Comparison of ENCODE assay signal across 13 mouse cellular contexts in genomic region chr9:43098922-43099321, GRCm38 (mm10). TPM values are rescaled to one million over a fixed set of nuclear protein-coding genes. Genes with fewer than 3 reads are reported as not detected.
A peak's percentile ranks its signal among the peaks of the same experiment; 100 is the strongest.
DNase-seq lines count a peak whose midpoint lies in the region; ATAC-seq lines count a peak whose summit lies in the region.
"Had no signal": no experiment of that assay in that cellular context is flagged by ENCODE, and none has a peak within 500 bp of the region (broad histone marks: within the 10 kb centered on the region; RNA-seq: fewer than 3 reads in every experiment).

No protein-coding gene starts in this region.

- no peak overlapping the region for H3K27ac ChIP-seq in heart, embryonic 12.5 days (ENCODE audit: poor library complexity, severe bottlenecking)
- no peak overlapping the region for H3K27ac ChIP-seq in midbrain, embryonic 14.5 days (replicated peaks; ENCODE audit: low read depth, low read length)
- H3K27ac ChIP-seq in midbrain, embryonic 15.5 days, result no peak overlapping the region
- H3K27ac ChIP-seq in liver, embryonic 16.5 days (ENCODE audit: low read length), result no peak overlapping the region
- H3K27ac ChIP-seq: embryonic facial prominence, embryonic 13.5 days had no signal

- H3K9me3 ChIP-seq in heart, embryonic 12.5 days (replicated peaks), result no peaks in the 10 kb centered on the region
- no peaks in the 10 kb centered on the region for H3K9me3 ChIP-seq in midbrain, embryonic 14.5 days (ENCODE audit: control insufficient read depth, low read length)
- no peaks in the 10 kb centered on the region for H3K9me3 ChIP-seq in midbrain, embryonic 15.5 days
- H3K9me3 ChIP-seq in liver, embryonic 16.5 days (replicated peaks; ENCODE audit: control insufficient read depth, low read length), result no peaks in the 10 kb centered on the region
- H3K9me3 ChIP-seq: embryonic facial prominence, embryonic 13.5 days had no signal

- H3K36me3 ChIP-seq in heart, embryonic 12.5 days, result no peaks in the 10 kb centered on the region
- H3K36me3 ChIP-seq in midbrain, embryonic 14.5 days (ENCODE audit: control insufficient read depth, insufficient read depth, low read length), result no peaks in the 10 kb centered on the region
- no peaks in the 10 kb centered on the region for H3K36me3 ChIP-seq in midbrain, embryonic 15.5 days (replicated peaks)
- H3K36me3 ChIP-seq in liver, embryonic 16.5 days (ENCODE audit: control insufficient read depth, insufficient read depth), result no peaks in the 10 kb centered on the region; the same call in 1 of the 2 replicates

- DNase-seq in heart, postnatal 25 days (ENCODE audit: low spot score), result no peak
- peak; percentile 18 for DNase-seq in midbrain, embryonic 14.5 days
- DNase-seq in embryo, embryonic 10.5 days (ENCODE audit: low spot score), result peak; percentile 17
- no peak for DNase-seq in ovary, postnatal 14 days (ENCODE audit: low spot score)
- DNase-seq: cerebellum, adult 9-10 months; forebrain, postnatal 0 days; retina, postnatal 1 day; spleen, adult 18-20 months had no signal

- 0 out of 2 replicates have a peak overlapping the region, but pooled peaks have one; percentile 3 for H3K4me2 ChIP-seq in heart, embryonic 12.5 days
- H3K4me2 ChIP-seq in midbrain, embryonic 14.5 days (ENCODE audit: low read length), result no peak overlapping the region
- H3K4me2 ChIP-seq in midbrain, embryonic 15.5 days, result no peak overlapping the region
- peak overlapping the region; percentile 32; the same call in 1 of the 2 replicates for H3K4me2 ChIP-seq in liver, embryonic 16.5 days (ENCODE audit: low read depth, low read length)
- H3K4me2 ChIP-seq: embryonic facial prominence, embryonic 13.5 days had no signal

- no peak overlapping the region for H3K9ac ChIP-seq in heart, embryonic 12.5 days
- H3K9ac ChIP-seq in midbrain, embryonic 14.5 days (replicated peaks; ENCODE audit: low read length), result no peak overlapping the region
- H3K9ac ChIP-seq in midbrain, embryonic 15.5 days, result no peak overlapping the region
- no peak overlapping the region for H3K9ac ChIP-seq in liver, embryonic 16.5 days (ENCODE audit: low read depth, low read length)
- H3K9ac ChIP-seq: embryonic facial prominence, embryonic 13.5 days; forebrain, postnatal 0 days had no signal

- H3K4me1 ChIP-seq in heart, embryonic 12.5 days (replicated peaks), result peaks cover 46% of the 10 kb centered on the region
- H3K4me1 ChIP-seq in midbrain, embryonic 14.5 days (ENCODE audit: control insufficient read depth, insufficient read depth, low read length), result peaks cover 14% of the 10 kb centered on the region
- H3K4me1 ChIP-seq in midbrain, embryonic 15.5 days, result peaks cover 27% of the 10 kb centered on the region
- peaks cover 44% of the 10 kb centered on the region for H3K4me1 ChIP-seq in liver, embryonic 16.5 days (ENCODE audit: control insufficient read depth, low read depth, low read length)

- WGBS in heart, embryonic 12.5 days, result 39% methylated on average over 4 of the region's 4 CpGs
- 60% methylated on average over 4 of the region's 4 CpGs for WGBS in midbrain, embryonic 14.5 days
- 63% methylated on average over 4 of the region's 4 CpGs for WGBS in midbrain, embryonic 15.5 days
- WGBS in liver, embryonic 16.5 days (ENCODE audit: insufficient replicate concordance), result 17% methylated on average over 4 of the region's 4 CpGs

- no peak for ATAC-seq in heart, embryonic 12.5 days (ENCODE audit: insufficient number of reproducible peaks, low FRiP score)
- ATAC-seq in midbrain, embryonic 14.5 days (ENCODE audit: low FRiP score, low TSS enrichment), result no peak
- ATAC-seq in midbrain, embryonic 15.5 days (replicated peaks), result no peak
- ATAC-seq in liver, embryonic 16.5 days (ENCODE audit: low read depth), result no peak
- ATAC-seq: forebrain, postnatal 0 days had no signal

- intact Hi-C loops in heart, postnatal 25 days (cut with DNase I), result no loop called here

- H3K27me3 ChIP-seq in heart, embryonic 12.5 days (replicated peaks), result no peaks in the 10 kb centered on the region
- H3K27me3 ChIP-seq in midbrain, embryonic 14.5 days (ENCODE audit: control insufficient read depth, insufficient read depth, low read length), result no peaks in the 10 kb centered on the region
- H3K27me3 ChIP-seq in midbrain, embryonic 15.5 days (replicated peaks), result no peaks in the 10 kb centered on the region
- H3K27me3 ChIP-seq in liver, embryonic 16.5 days (ENCODE audit: control insufficient read depth, insufficient read depth, low read depth, low read length), result no peaks in the 10 kb centered on the region
- H3K27me3 ChIP-seq: embryonic facial prominence, embryonic 13.5 days had no signal

- no peak overlapping the region for H3K4me3 ChIP-seq in heart, embryonic 12.5 days
- H3K4me3 ChIP-seq in midbrain, embryonic 14.5 days (replicated peaks; ENCODE audit: low read depth, low read length), result no peak overlapping the region
- H3K4me3 ChIP-seq in midbrain, embryonic 15.5 days, result no peak overlapping the region
- H3K4me3 ChIP-seq in liver, embryonic 16.5 days (ENCODE audit: low read depth, low read length), result no peak overlapping the region
- H3K4me3 ChIP-seq: embryonic facial prominence, embryonic 13.5 days had no signal

RNA-seq across cellular contexts. Expression of gene Arhgef12, which starts 8.1 kb away (rescaled TPM):
- 13.3 and 13.9 TPM in 2 replicates for polyA plus RNA-seq in heart, embryonic 12.5 days (2016; fragmentation: Nextera tagmentation; extraction: Ambion mirVana)
- total RNA-seq in heart, postnatal 25 days (2021), result 100 to 1,000 TPM; 140 to 166 TPM
- polyA plus RNA-seq in midbrain, embryonic 14.5 days (2014; fragmentation: Nextera tagmentation; extraction: Ambion mirVana), result 34.8 and 38.6 TPM in 2 replicates
- polyA plus RNA-seq in midbrain, embryonic 15.5 days (2015; fragmentation: Nextera tagmentation; extraction: Ambion mirVana), result 24.8 and 29.1 TPM in 2 replicates
- 7.1 and 7.8 TPM in 2 replicates for polyA plus RNA-seq in liver, embryonic 16.5 days (2015; fragmentation: Nextera tagmentation; extraction: Ambion mirVana)

RNA-seq across cellular contexts. Expression of gene Tmem136, which starts 17.4 kb away (rescaled TPM):
- polyA plus RNA-seq in heart, embryonic 12.5 days (2016; fragmentation: Nextera tagmentation; extraction: Ambion mirVana), result 15.2 and 18.6 TPM in 2 replicates
- 1 to 10 TPM; 6.1 to 6.7 TPM for total RNA-seq in heart, postnatal 25 days (2021)
- 9.8 and 11.6 TPM in 2 replicates for polyA plus RNA-seq in midbrain, embryonic 14.5 days (2014; fragmentation: Nextera tagmentation; extraction: Ambion mirVana)
- 10.5 and 13.0 TPM in 2 replicates for polyA plus RNA-seq in midbrain, embryonic 15.5 days (2015; fragmentation: Nextera tagmentation; extraction: Ambion mirVana)
- polyA plus RNA-seq in liver, embryonic 16.5 days (2015; fragmentation: Nextera tagmentation; extraction: Ambion mirVana), result 0.49 and 0.78 TPM in 2 replicates
- total RNA-seq: monocyte, adult 5-6 weeks had no signal

Comparison
In these comparisons a context has a peak if more than half of its experiments do, and no peak if none do; other contexts are left out.
1. H3K4me2 ChIP-seq: peak in heart, embryonic 12.5 days (single experiment) and liver, embryonic 16.5 days (single experiment); none in midbrain, embryonic 14.5 days (single experiment) and midbrain, embryonic 15.5 days (single experiment).
2. DNase-seq: peak in midbrain, embryonic 14.5 days (single experiment) and embryo, embryonic 10.5 days (single experiment); none in heart, postnatal 25 days (single experiment) and ovary, postnatal 14 days (single experiment).